24 mouse cellular contexts compared by ENCODE assay signal in the genomic region with DNA sequence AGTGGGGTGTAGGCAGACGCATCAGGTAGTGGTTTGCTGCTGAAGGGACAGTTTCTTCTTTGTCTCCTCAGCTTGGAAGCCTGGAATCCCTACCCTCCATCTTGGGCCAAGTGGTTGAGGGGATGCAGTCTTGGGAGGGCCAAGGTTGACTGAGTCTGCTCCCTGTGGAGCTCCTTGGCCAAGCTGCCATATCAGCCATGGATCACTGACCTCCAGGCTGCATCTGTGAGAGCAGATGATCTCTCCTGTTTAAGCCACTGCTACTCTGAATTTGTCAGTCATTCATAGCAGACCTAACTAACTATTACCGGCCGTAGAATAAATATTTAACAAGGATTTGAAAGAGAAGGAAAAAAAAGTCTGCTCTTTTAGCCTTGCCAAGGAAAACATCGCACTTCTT.
"Had no signal": no experiment of that assay in that cellular context is flagged by ENCODE, and none has a peak within 500 bp of the region (broad histone marks: within the 10 kb centered on the region; RNA-seq: fewer than 3 reads in every experiment).

No protein-coding gene starts in this region.

- H3K4me3 ChIP-seq: layer of hippocampus, adult 2 months; limb, embryonic 13.5 days; liver, embryonic 12.5 days; liver, embryonic 15.5 days; lung, embryonic 15.5 days; megakaryocyte, embryonic 14.5 days; midbrain, embryonic 10.5 days; midbrain, embryonic 13.5 days; myocyte; neural tube, embryonic 13.5 days; stomach, embryonic 15.5 days had no signal

- DNase-seq: layer of hippocampus, adult 9-11 months; liver; lung, adult 18-20 months; lung, postnatal 10 days; lung, postnatal 36 days; retina, postnatal 1 day; right cerebral cortex, postnatal 25 days; spleen, adult 18-20 months; thymus, postnatal 25 days had no signal

- H3K9me3 ChIP-seq: limb, embryonic 13.5 days; liver, embryonic 12.5 days; liver, embryonic 15.5 days; lung, embryonic 15.5 days; megakaryocyte, embryonic 14.5 days; midbrain, embryonic 10.5 days; midbrain, embryonic 13.5 days; neural tube, embryonic 13.5 days; stomach, embryonic 15.5 days had no signal

- H3K4me1 ChIP-seq: limb, embryonic 13.5 days; liver, embryonic 12.5 days; liver, embryonic 15.5 days; lung, embryonic 15.5 days; megakaryocyte, embryonic 14.5 days; stomach, embryonic 15.5 days had no signal

- H3K4me2 ChIP-seq: limb, embryonic 13.5 days; liver, embryonic 12.5 days; liver, embryonic 15.5 days; lung, embryonic 15.5 days; midbrain, embryonic 13.5 days; neural tube, embryonic 13.5 days; stomach, embryonic 15.5 days had no signal

- H3K27ac ChIP-seq: hindbrain, postnatal 0 days; layer of hippocampus, adult 2 months; limb, embryonic 13.5 days; liver, embryonic 12.5 days; liver, embryonic 15.5 days; lung, embryonic 15.5 days; midbrain, embryonic 10.5 days; midbrain, embryonic 13.5 days; neural tube, embryonic 13.5 days; stomach, embryonic 15.5 days had no signal

- ATAC-seq: hindbrain, postnatal 0 days; inflammation-experienced regulatory T-cells, adult 6 months; intestine, embryonic 16.5 days; liver, embryonic 12.5 days; midbrain, embryonic 13.5 days; midbrain, embryonic 16.5 days had no signal

- H3K36me3 ChIP-seq: limb, embryonic 13.5 days; liver, embryonic 12.5 days; liver, embryonic 15.5 days; lung, embryonic 15.5 days; midbrain, embryonic 10.5 days; midbrain, embryonic 13.5 days; neural tube, embryonic 13.5 days; stomach, embryonic 15.5 days had no signal

- H3K9ac ChIP-seq: limb, embryonic 13.5 days; liver, embryonic 12.5 days; liver, embryonic 15.5 days; lung, embryonic 15.5 days; midbrain, embryonic 13.5 days; neural tube, embryonic 13.5 days; stomach, embryonic 15.5 days had no signal
